Mouse (Mus musculus) forebrain, embryonic 15.5 days (tissue): ENCODE measurements around the gene C8a. TPM values are rescaled to one million over a fixed set of nuclear protein-coding genes. Genes with fewer than 3 reads are reported as not detected.

ENCODE experiments used
- ATAC-seq: fragments of 200-750 bp; cut with Nextera tagmentation; replicated peaks from 2 replicates; pipeline ENCODE4 v1.8.0; 2017; ENCODE audit warnings: mild to moderate bottlenecking, moderate TSS enrichment, moderate library complexity
- H3K27ac ChIP-seq: fragments of 300-500 bp; sonication (generic); replicated peaks from 2 replicates; pipeline ENCODE4 v1.5.1; 2015; ENCODE audit warnings: mild to moderate bottlenecking, inconsistent platforms
- H3K27me3 ChIP-seq: fragments of 300-500 bp; sonication (generic); 2 replicates; pipeline ENCODE4 v1.6.1; 2015; ENCODE audit warnings: inconsistent platforms
- H3K36me3 ChIP-seq: fragments of 300-500 bp; sonication (generic); 2 replicates; pipeline ENCODE4 v1.6.1; 2015; ENCODE audit warnings: mild to moderate bottlenecking, inconsistent platforms
- H3K4me1 ChIP-seq: fragments of 300-500 bp; sonication (generic); 2 replicates; pipeline ENCODE4 v1.6.1; 2015; ENCODE audit warnings: inconsistent platforms
- H3K4me2 ChIP-seq: fragments of 300-500 bp; sonication (generic); replicated peaks from 2 replicates; pipeline ENCODE4 v1.6.1; 2015; ENCODE audit warnings: mild to moderate bottlenecking, inconsistent platforms
- H3K4me3 ChIP-seq: fragments of 300-500 bp; sonication (generic); 2 replicates; pipeline ENCODE4 v1.5.1; 2015; ENCODE audit warnings: mild to moderate bottlenecking, inconsistent platforms
- H3K9ac ChIP-seq: fragments of 300-500 bp; sonication (generic); replicated peaks from 2 replicates; pipeline ENCODE4 v1.6.1; 2015; ENCODE audit warnings: mild to moderate bottlenecking, inconsistent platforms
- H3K9me3 ChIP-seq: fragments of 300-500 bp; sonication (generic); 2 replicates; pipeline ENCODE4 v1.6.1; 2016; ENCODE audit warnings: inconsistent platforms
- WGBS: fragments of 180-500 bp; shearing (Covaris S2); methylation state at CpG from one replicate; pipeline ENCODE4 v1.1.7; 2015; ENCODE audit warnings: mixed read lengths; 5-methylcytosine and 5-hydroxymethylcytosine counted together
- polyA plus RNA-seq: library from polyadenylated mRNA; unstranded; fragments of >200 nt; fragmentation: Nextera tagmentation; extraction: Ambion mirVana; gene quantifications from 2 replicates; pipeline ENCODE4 v1.2.1, GENCODE M21; 2015

C8a gene
- polyA plus RNA-seq, 1 experiment from 2014 or later: not detected

DNA sequence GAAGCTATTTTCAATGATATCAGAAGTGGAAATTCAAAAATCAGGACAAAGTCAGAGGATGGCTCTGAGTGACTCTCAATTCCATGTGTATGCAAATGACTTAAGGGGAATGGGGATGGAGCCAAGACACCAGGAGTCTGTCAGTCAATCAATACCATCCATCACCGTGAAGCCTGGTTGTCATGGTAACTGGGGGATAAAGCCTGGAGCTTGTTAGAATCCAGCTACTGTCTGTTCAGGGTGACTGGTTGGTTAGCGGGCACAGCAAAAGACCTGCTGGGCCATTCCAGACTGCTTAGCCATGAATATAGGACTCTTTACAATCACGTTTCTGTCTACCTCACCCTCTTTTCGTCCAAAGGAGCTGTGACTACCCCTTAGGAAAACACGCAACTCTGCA, 41.1 kb downstream of the C8a start:
- no peaks in the 10 kb centered on the region for H3K9me3 ChIP-seq
- H3K27me3 ChIP-seq: no peaks in the 10 kb centered on the region
- H3K9ac ChIP-seq: no peak overlapping the region
- H3K4me2 ChIP-seq: no peak overlapping the region
- peaks cover 8% of the 10 kb centered on the region; the same call in 1 of the 2 replicates for H3K4me1 ChIP-seq
- H3K27ac ChIP-seq: 0 out of 2 replicates have a peak overlapping the region, but pooled peaks have one; percentile 23
- ATAC-seq: peak; percentile 58
- H3K36me3 ChIP-seq: no peaks in the 10 kb centered on the region
- H3K4me3 ChIP-seq: no peak overlapping the region
- 12% methylated on average over 5 of the region's 5 CpGs for WGBS

- no peak for ATAC-seq
- H3K4me1 ChIP-seq: no peaks in the 10 kb centered on the region
- H3K9me3 ChIP-seq: no peaks in the 10 kb centered on the region
- 45% methylated on average over 5 of the region's 5 CpGs for WGBS
- H3K4me3 ChIP-seq: no peak overlapping the region
- no peaks in the 10 kb centered on the region for H3K27me3 ChIP-seq
- H3K36me3 ChIP-seq: no peaks in the 10 kb centered on the region
- H3K9ac ChIP-seq: no peak overlapping the region
- no peak overlapping the region for H3K27ac ChIP-seq
- no peak overlapping the region for H3K4me2 ChIP-seq
These were observed 47.3 kb downstream of the C8a start for GRCm38 (mm10) chr4:104828939-104829338.

- ATAC-seq: no peak
- Histone ChIP-seq H3K9ac (no peak overlapping the region), H3K36me3 (no peaks in the 10 kb centered on the region), H3K27ac (no peak overlapping the region), H3K27me3 (no peaks in the 10 kb centered on the region), H3K4me1 (no peaks in the 10 kb centered on the region), H3K9me3 (no peaks in the 10 kb centered on the region), H3K4me2 (no peak overlapping the region), H3K4me3 (no peak overlapping the region)
- 79% methylated on average over 7 of the region's 7 CpGs for WGBS
These were observed 51.7 kb downstream of the C8a start for GRCm38 (mm10) chr4:104824381-104825077.

- Histone ChIP-seq H3K27me3 (no peaks in the 10 kb centered on the region), H3K27ac (no peak overlapping the region), H3K4me3 (no peak overlapping the region), H3K9me3 (no peaks in the 10 kb centered on the region), H3K4me2 (no peak overlapping the region), H3K9ac (no peak overlapping the region), H3K4me1 (no peaks in the 10 kb centered on the region), H3K36me3 (no peaks in the 10 kb centered on the region)
- WGBS: 95% methylated on average over 4 of the region's 4 CpGs
- no peak for ATAC-seq
These were observed 52.5 kb downstream of the C8a start for GRCm38 (mm10) chr4:104823597-104824101.

DNA sequence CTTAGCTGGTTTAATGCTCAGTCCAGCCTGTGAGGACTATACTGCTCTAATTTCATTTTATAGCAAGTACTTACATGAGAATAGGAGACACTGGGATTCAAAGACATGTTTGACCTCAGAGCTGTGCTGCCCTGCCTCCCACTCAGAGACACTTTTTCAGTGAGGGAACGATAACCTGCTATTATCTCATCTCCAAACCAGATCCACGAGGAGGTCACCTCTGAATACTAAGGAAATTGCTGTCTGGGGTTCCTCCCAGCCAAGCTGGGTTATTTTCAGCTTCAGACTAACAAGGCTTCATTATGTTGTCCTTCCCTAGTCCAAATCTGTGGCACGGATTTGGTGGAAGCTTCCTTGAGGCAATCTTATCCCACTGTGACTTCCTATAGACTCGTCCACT, 56.3 kb downstream of the C8a start:
- H3K9me3 ChIP-seq: no peaks in the 10 kb centered on the region
- H3K27me3 ChIP-seq: no peaks in the 10 kb centered on the region
- no peak overlapping the region for H3K4me3 ChIP-seq
- no peaks in the 10 kb centered on the region for H3K4me1 ChIP-seq
- H3K4me2 ChIP-seq: no peak overlapping the region
- no peak for ATAC-seq
- no peak overlapping the region for H3K27ac ChIP-seq
- no peak overlapping the region for H3K9ac ChIP-seq
- 64% methylated on average over 4 of the region's 4 CpGs for WGBS
- H3K36me3 ChIP-seq: no peaks in the 10 kb centered on the region

DNA sequence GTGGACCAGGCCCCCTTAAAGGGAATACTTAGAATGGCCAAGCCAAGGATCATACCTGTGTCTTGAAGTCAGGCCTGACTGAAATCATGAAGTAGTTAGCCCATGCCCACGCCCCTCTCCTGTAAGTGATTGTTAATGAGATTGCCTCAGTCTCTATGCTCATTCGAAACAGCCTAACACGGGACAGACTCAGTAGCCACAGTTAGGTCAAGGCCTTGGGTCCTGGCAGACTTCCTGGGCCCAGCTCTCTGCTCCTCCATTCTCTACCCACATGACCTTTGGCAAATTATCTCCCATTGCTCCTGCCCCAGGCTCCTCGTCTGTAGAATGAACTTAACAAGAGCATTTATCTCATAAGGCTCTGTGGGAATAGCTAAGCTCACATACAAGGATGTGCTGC, 57.2 kb downstream of the C8a start:
- no peaks in the 10 kb centered on the region for H3K36me3 ChIP-seq
- no peak overlapping the region for H3K4me3 ChIP-seq
- WGBS: 55% methylated on average over 4 of the region's 4 CpGs
- H3K4me1 ChIP-seq: no peaks in the 10 kb centered on the region
- H3K4me2 ChIP-seq: no peak overlapping the region
- no peak for ATAC-seq
- no peak overlapping the region for H3K9ac ChIP-seq
- H3K27ac ChIP-seq: no peak overlapping the region
- no peaks in the 10 kb centered on the region for H3K27me3 ChIP-seq
- H3K9me3 ChIP-seq: no peaks in the 10 kb centered on the region

GRCm38 (mm10) chr4:104817509-104817908, 58.7 kb downstream of the C8a start:
- no peak overlapping the region for H3K9ac ChIP-seq
- WGBS: 80% methylated on average over 2 of the region's 2 CpGs
- H3K36me3 ChIP-seq: no peaks in the 10 kb centered on the region
- H3K4me1 ChIP-seq: no peaks in the 10 kb centered on the region
- no peaks in the 10 kb centered on the region for H3K27me3 ChIP-seq
- no peak overlapping the region for H3K4me2 ChIP-seq
- H3K27ac ChIP-seq: no peak overlapping the region
- ATAC-seq: no peak
- no peak overlapping the region for H3K4me3 ChIP-seq
- no peaks in the 10 kb centered on the region for H3K9me3 ChIP-seq

GRCm38 (mm10) chr4:104816519-104817232, 59.5 kb downstream of the C8a start:
- no peak overlapping the region for H3K4me3 ChIP-seq
- ATAC-seq: no peak
- H3K36me3 ChIP-seq: no peaks in the 10 kb centered on the region
- no peaks in the 10 kb centered on the region for H3K27me3 ChIP-seq
- H3K9ac ChIP-seq: no peak overlapping the region
- no peaks in the 10 kb centered on the region for H3K9me3 ChIP-seq
- no peak overlapping the region for H3K27ac ChIP-seq
- WGBS: 87% methylated on average over 4 of the region's 4 CpGs
- H3K4me2 ChIP-seq: no peak overlapping the region
- no peaks in the 10 kb centered on the region for H3K4me1 ChIP-seq

DNA sequence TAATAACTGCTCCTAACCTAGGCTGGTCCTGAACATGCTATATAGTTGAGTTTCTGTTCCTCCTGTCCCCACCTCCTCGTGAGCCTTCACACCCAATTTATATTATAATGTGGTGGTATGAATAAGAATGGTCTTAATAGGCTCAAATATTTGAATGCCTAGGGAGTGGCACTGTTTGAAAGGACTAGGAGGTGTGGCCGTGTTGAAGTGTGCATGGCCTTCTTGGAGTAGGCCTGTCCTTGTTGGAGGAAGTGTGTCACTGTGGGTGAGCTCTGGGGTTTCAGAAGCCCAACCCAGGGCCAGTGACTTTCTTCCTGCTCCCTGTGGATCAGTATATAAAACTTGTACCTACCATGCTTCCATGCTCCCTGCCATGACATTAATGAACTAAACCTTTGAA, 62.6 kb downstream of the C8a start:
- WGBS: 51% methylated on average over 2 of the region's 2 CpGs
- no peaks in the 10 kb centered on the region for H3K27me3 ChIP-seq
- H3K9ac ChIP-seq: no peak overlapping the region
- H3K9me3 ChIP-seq: no peaks in the 10 kb centered on the region
- H3K4me3 ChIP-seq: no peak overlapping the region
- H3K4me1 ChIP-seq: 0 out of 2 replicates have a peak, but pooled peaks cover 4% of the 10 kb centered on the region
- H3K4me2 ChIP-seq: no peak overlapping the region
- no peaks in the 10 kb centered on the region for H3K36me3 ChIP-seq
- no peak for ATAC-seq
- H3K27ac ChIP-seq: no peak overlapping the region

GRCm38 (mm10) chr4:104810710-104811286, 65.4 kb downstream of the C8a start:
- H3K9me3 ChIP-seq: no peaks in the 10 kb centered on the region
- no peak overlapping the region for H3K9ac ChIP-seq
- ATAC-seq: no peak
- no peaks in the 10 kb centered on the region for H3K36me3 ChIP-seq
- no peak overlapping the region for H3K27ac ChIP-seq
- H3K4me2 ChIP-seq: no peak overlapping the region
- H3K4me1 ChIP-seq: 0 out of 2 replicates have a peak, but pooled peaks cover 4% of the 10 kb centered on the region
- 62% methylated on average over 10 of the region's 10 CpGs for WGBS
- H3K27me3 ChIP-seq: no peaks in the 10 kb centered on the region
- H3K4me3 ChIP-seq: no peak overlapping the region

DNA sequence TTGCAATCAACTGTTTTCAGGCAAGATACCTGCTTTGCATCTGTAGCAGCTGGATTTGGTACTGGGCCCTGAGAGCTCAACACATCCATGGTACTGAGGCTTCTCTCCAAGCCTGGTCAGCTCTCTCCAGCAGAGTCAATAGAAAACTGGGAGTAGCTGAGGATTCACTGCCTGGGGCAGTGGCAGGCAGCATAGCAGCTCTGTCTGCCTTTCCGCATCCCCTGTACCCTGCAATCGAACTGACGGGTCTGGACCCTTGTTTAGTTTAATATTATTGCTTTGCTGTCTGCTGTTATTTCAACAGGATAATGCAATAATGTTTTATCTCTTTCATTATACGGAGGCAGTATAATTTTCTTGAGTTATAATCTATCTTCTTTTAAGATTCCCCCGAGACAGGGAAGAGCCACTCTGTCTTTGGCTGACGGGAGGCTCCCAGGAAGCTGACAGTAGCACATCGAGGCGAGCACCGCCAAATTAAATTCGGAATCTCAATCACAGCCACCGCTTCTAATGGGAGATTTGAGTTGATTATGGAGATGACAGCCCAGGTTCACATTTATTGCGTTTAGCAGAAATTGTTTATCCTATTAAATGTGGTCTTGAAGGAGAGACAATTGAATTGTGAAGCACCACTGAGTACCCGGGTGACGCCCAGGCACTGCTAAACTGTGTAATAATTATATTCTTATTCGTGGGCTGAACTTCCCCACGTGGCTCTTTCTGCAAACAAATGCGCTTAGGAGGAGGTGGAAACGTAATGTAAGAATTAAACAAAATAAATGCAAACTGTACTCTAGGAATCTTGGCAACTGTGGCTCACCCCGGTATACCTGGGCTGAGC, 70.6 kb downstream of the C8a start:
- 76% methylated on average over 19 of the region's 19 CpGs for WGBS
- ATAC-seq: no peak

More for the DNA sequence above, 70.6 kb downstream of the C8a start:
- no peak overlapping the region for H3K4me2 ChIP-seq
- no peaks in the 10 kb centered on the region for H3K36me3 ChIP-seq
- no peak overlapping the region for H3K27ac ChIP-seq
- H3K4me1 ChIP-seq: no peaks in the 10 kb centered on the region
- H3K27me3 ChIP-seq: no peaks in the 10 kb centered on the region
- H3K9me3 ChIP-seq: no peaks in the 10 kb centered on the region
- no peak overlapping the region for H3K4me3 ChIP-seq
- no peak overlapping the region for H3K9ac ChIP-seq
